ENCODE assay signal across 8 mouse cellular contexts in the genomic region with DNA sequence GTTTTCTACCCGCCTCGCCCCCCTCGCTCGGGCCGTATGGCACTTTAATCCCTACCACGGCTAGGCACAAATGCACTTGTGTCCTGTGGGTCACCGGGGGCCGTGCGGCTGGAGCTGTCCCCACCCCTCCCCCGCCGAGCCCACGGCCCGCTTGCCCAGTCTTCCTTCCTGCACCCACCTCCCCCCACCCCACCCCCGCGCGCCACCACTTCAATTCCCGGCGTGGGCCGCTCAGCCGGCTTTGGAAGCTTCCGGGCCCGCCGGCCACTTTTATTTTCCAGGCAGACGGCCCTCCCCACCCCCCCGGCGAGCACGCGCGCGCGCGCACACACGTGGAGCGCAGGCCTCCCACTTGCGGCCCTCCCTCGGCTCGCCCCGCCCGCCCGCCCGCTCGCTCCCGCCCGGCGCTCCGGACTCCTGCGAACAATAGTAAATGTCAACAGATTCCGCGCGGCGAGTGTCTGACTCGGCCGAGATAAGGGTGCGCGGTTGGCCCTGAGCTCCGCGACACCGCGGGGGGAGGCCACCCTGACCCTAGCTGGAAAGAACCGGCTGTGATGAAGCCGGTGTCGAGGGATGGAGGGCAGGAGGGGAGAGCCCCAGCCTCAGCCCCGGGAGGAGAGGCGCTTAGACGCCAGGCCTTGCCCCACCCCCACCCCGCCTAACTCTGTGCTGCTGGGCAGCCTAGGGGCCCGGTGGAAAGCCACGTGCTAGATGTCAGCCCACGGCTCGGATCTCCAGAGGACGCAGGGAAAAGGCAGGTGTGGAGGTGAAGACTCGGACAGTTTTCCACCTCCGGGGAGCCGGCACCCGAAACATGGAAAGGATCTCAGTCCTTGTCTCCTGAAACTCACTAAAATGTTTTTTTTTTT.
DNase-seq lines count a peak whose midpoint lies in the region; ATAC-seq and TF ChIP-seq lines count a peak whose summit lies in the region.

No protein-coding gene starts in this region.

- H3K36me3 ChIP-seq in liver, embryonic 14.5 days (replicated peaks; ENCODE audit: control insufficient read depth, insufficient read depth, low read depth): no peaks in the 10 kb centered on the region
- no peaks in the 10 kb centered on the region for H3K36me3 ChIP-seq in thymus, adult 2 months (ENCODE audit: control insufficient read depth, insufficient read depth, low read length)

- TF ChIP-seq EP300 in liver, embryonic 14.5 days (IDR thresholded peaks at IDR 0.05; ENCODE audit: low read depth): peak; percentile 45; the same call in 1 of the 2 replicates

- 1% methylated on average over 72 of the region's 75 CpGs for WGBS in liver, embryonic 14.5 days (ENCODE audit: insufficient replicate concordance)
- 4% methylated on average over 51 of the region's 75 CpGs for WGBS in thymus, adult 2 months

- peak overlapping the region; percentile 59 to 65 for H3K4me3 ChIP-seq in liver, embryonic 14.5 days (ENCODE audit: insufficient read depth in 1 of 2, low read depth in 2 of 2, low read length in 2 of 2)
- peak overlapping the region; percentile 51 for H3K4me3 ChIP-seq in thymus, adult 2 months (ENCODE audit: control insufficient read depth, insufficient read depth, low read length)

- peak; percentile 53 for DNase-seq in left cerebral cortex, postnatal 4 days
- no peak for DNase-seq in left cerebral cortex, postnatal 25 days (ENCODE audit: low spot score in 2 of 2)
- peak; percentile 41 to 56 for DNase-seq in cerebellum, postnatal 25 days
- peak; percentile 59 for DNase-seq in gastrocnemius, postnatal 14 days
- peak; percentile 72 for DNase-seq in induced T-regulatory cell, adult 2 months (ENCODE audit: low read depth)
- peak in 2 of 3 experiments; percentile 60 to 65 for DNase-seq in liver, embryonic 14.5 days (ENCODE audit: low read depth in 3 of 3, low spot score in 3 of 3)
- peak; percentile 75 for DNase-seq in neural tube, embryonic 10.5 days (ENCODE audit: extremely low spot score, low spot score)
- peak; percentile 31 for DNase-seq in thymus, adult 2 months

- no peak for TF ChIP-seq CTCF in liver, embryonic 14.5 days (IDR thresholded peaks at IDR 0.05; ENCODE audit: low read depth)
- TF ChIP-seq CTCF in thymus, adult 2 months (IDR thresholded peaks at IDR 0.05; ENCODE audit: borderline replicate concordance, control insufficient read depth, extremely low read depth, insufficient read depth, low read length, poor library complexity): no peak

- peaks cover 16 to 28% of the 10 kb centered on the region in 2 experiments for H3K4me1 ChIP-seq in liver, embryonic 14.5 days (replicated peaks; ENCODE audit: control insufficient read depth in 2 of 2, insufficient read depth in 2 of 2, low read length in 1 of 2)
- H3K4me1 ChIP-seq in thymus, adult 2 months (replicated peaks; ENCODE audit: control insufficient read depth, insufficient read depth, low read length): peaks cover 35% of the 10 kb centered on the region

- peak; percentile 66 for ATAC-seq in liver, embryonic 14.5 days (ENCODE audit: insufficient read depth)

- peak overlapping the region; percentile 94 for H3K4me2 ChIP-seq in liver, embryonic 14.5 days (ENCODE audit: low read depth)

- H3K9ac ChIP-seq in liver, embryonic 14.5 days (replicated peaks): peak overlapping the region; percentile 81

- intact Hi-C loops in left cerebral cortex, postnatal 4 days (cut with DNase I): loop anchor here (5.0 kb wide), 1 partner anchor 75 kb away; no protein-coding TSS in a partner anchor
- intact Hi-C loops in left cerebral cortex, postnatal 25 days (cut with DNase I): loop anchor here (2.0 to 10.0 kb wide), 6 partner anchors 70 to 342 kb away; no protein-coding TSS in a partner anchor
- intact Hi-C loops in gastrocnemius, postnatal 14 days (cut with DNase I; ENCODE audit: low total_unique reads): no loop called here

- no peaks in the 10 kb centered on the region; the same call in 1 of the 2 replicates for H3K27me3 ChIP-seq in liver, embryonic 14.5 days (ENCODE audit: control insufficient read depth, insufficient read depth, low read length)
- no peaks in the 10 kb centered on the region for H3K27me3 ChIP-seq in thymus, adult 2 months (ENCODE audit: control insufficient read depth, insufficient read depth, low read length)

- TF ChIP-seq POLR2A in thymus, adult 2 months (IDR thresholded peaks at IDR 0.05; ENCODE audit: control insufficient read depth, extremely low read depth, insufficient read depth, low read length, poor library complexity): no peak

- no peaks in the 10 kb centered on the region for H3K9me3 ChIP-seq in liver, embryonic 14.5 days (ENCODE audit: control insufficient read depth, low read length)

- peak overlapping the region; percentile 93 for H3K27ac ChIP-seq in liver, embryonic 14.5 days
- H3K27ac ChIP-seq in thymus, adult 2 months (ENCODE audit: control insufficient read depth, insufficient read depth, low read length): peak overlapping the region; percentile 79

Comparison
In these comparisons a context has a peak if more than half of its experiments do, and no peak if none do; other contexts are left out.
1. DNase-seq: peak in left cerebral cortex, postnatal 4 days (single experiment), cerebellum, postnatal 25 days (2 of 2), gastrocnemius, postnatal 14 days (single experiment), induced T-regulatory cell, adult 2 months (single experiment), liver, embryonic 14.5 days (2 of 3), neural tube, embryonic 10.5 days (single experiment) and thymus, adult 2 months (single experiment); none in left cerebral cortex, postnatal 25 days (0 of 2).